Mouse (Mus musculus) hindbrain, embryonic 15.5 days (tissue): ENCODE measurements around the gene Tns1. TPM values are rescaled to one million over a fixed set of nuclear protein-coding genes. Genes with fewer than 3 reads are reported as not detected.
A peak's percentile ranks its signal among the peaks of the same experiment; 100 is the strongest.

Experiments
- ATAC-seq: fragments of 200-750 bp; cut with Nextera tagmentation; 2 replicates; pipeline ENCODE4 v1.8.0; 2017; ENCODE audit warnings: low read depth, moderate number of reproducible peaks, moderate TSS enrichment; ENCODE audit not compliant: low FRiP score
- H3K27ac ChIP-seq: fragments of 300-500 bp; sonication (generic); replicated peaks from 2 replicates; pipeline ENCODE4 v1.5.1; 2015; ENCODE audit warnings: mild to moderate bottlenecking, inconsistent platforms
- H3K27me3 ChIP-seq: fragments of 300-500 bp; sonication (generic); 2 replicates; pipeline ENCODE4 v1.6.1; 2015; ENCODE audit warnings: control low read depth, inconsistent platforms
- H3K36me3 ChIP-seq: fragments of 300-500 bp; sonication (generic); 2 replicates; pipeline ENCODE4 v1.6.1; 2015; ENCODE audit warnings: control low read depth, inconsistent platforms
- H3K4me1 ChIP-seq: fragments of 300-500 bp; sonication (generic); replicated peaks from 2 replicates; pipeline ENCODE4 v1.6.1; 2015; ENCODE audit warnings: control low read depth, inconsistent platforms
- H3K4me2 ChIP-seq: fragments of 300-500 bp; sonication (generic); 2 replicates; pipeline ENCODE4 v1.6.1; 2015; ENCODE audit warnings: moderate library complexity, mild to moderate bottlenecking, inconsistent platforms
- H3K4me3 ChIP-seq: fragments of 300-500 bp; sonication (generic); 2 replicates; pipeline ENCODE4 v1.5.1; 2015; ENCODE audit warnings: mild to moderate bottlenecking, inconsistent platforms
- H3K9ac ChIP-seq: fragments of 300-500 bp; sonication (generic); 2 replicates; pipeline ENCODE4 v1.6.1; 2015; ENCODE audit warnings: inconsistent platforms
- H3K9me3 ChIP-seq: fragments of 300-500 bp; sonication (generic); 2 replicates; pipeline ENCODE4 v1.6.1; 2016; ENCODE audit warnings: control low read depth, inconsistent platforms
- WGBS: fragments of 180-500 bp; shearing (Covaris S2); methylation state at CpG from one replicate; pipeline ENCODE4 v1.1.7; 2015; 5-methylcytosine and 5-hydroxymethylcytosine counted together
- polyA plus RNA-seq: library from polyadenylated mRNA; unstranded; fragments of >200 nt; fragmentation: Nextera tagmentation; extraction: Ambion mirVana; gene quantifications from 2 replicates; pipeline ENCODE4 v1.2.1, GENCODE M21; 2015

Tns1 gene
- polyA plus RNA-seq, 1 experiment from 2014 or later: 13.5 TPM

- Histone ChIP-seq H3K4me2 (no peak overlapping the region), H3K9me3 (no peaks in the 10 kb centered on the region), H3K4me3 (no peak overlapping the region), H3K27ac (no peak overlapping the region), H3K27me3 (no peaks in the 10 kb centered on the region), H3K4me1 (no peaks in the 10 kb centered on the region), H3K36me3 (no peaks in the 10 kb centered on the region), H3K9ac (no peak overlapping the region)
- no peak for ATAC-seq
- 87% methylated on average over 14 of the region's 14 CpGs for WGBS
Observed at GRCm38 (mm10) chr1:74013296-74014031, 110.8 kb downstream of the Tns1 start.

DNA sequence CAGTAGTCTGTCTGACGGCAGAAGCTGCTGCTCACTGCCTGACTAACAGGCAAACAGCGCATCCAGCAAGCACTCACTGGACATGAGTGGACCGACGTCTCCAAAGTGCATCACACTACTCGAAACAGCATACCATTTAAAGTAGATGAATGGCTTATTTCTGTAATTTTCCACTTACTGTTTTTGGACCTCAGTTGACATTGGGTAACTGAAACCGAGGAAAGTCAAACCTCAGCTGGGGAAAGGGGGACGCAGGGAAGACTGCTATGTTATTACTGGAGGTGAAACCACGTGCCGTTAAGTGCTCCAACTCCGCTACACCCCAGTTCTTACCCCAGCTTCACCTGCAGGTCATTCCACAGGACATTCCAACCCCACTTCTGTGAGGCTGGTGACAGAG, 111.5 kb downstream of the Tns1 start:
- WGBS: 92% methylated on average over 10 of the region's 10 CpGs
- H3K27ac ChIP-seq: no peak overlapping the region

GRCm38 (mm10) chr1:74009495-74009894, 114.8 kb downstream of the Tns1 start:
- WGBS: 82% methylated on average over 3 of the region's 3 CpGs
- ATAC-seq: no peak
- Histone ChIP-seq H3K36me3 (no peaks in the 10 kb centered on the region), H3K27ac (no peak overlapping the region), H3K9ac (no peak overlapping the region), H3K27me3 (no peaks in the 10 kb centered on the region), H3K4me1 (no peaks in the 10 kb centered on the region), H3K4me3 (no peak overlapping the region), H3K4me2 (no peak overlapping the region), H3K9me3 (no peaks in the 10 kb centered on the region)

More for the DNA sequence above, 111.5 kb downstream of the Tns1 start:
- H3K9me3 ChIP-seq: no peaks in the 10 kb centered on the region
- no peak overlapping the region for H3K4me3 ChIP-seq
- no peak overlapping the region for H3K4me2 ChIP-seq
- H3K9ac ChIP-seq: no peak overlapping the region
- no peaks in the 10 kb centered on the region for H3K27me3 ChIP-seq
- H3K36me3 ChIP-seq: no peaks in the 10 kb centered on the region
- no peak for ATAC-seq
- no peaks in the 10 kb centered on the region for H3K4me1 ChIP-seq

GRCm38 (mm10) chr1:74008966-74009365, 115.3 kb downstream of the Tns1 start:
- Histone ChIP-seq H3K36me3 (no peaks in the 10 kb centered on the region), H3K27ac (no peak overlapping the region), H3K4me2 (no peak overlapping the region), H3K27me3 (no peaks in the 10 kb centered on the region), H3K4me1 (no peaks in the 10 kb centered on the region), H3K9me3 (no peaks in the 10 kb centered on the region), H3K9ac (no peak overlapping the region), H3K4me3 (no peak overlapping the region)
- no peak for ATAC-seq
- 93% methylated on average over 3 of the region's 3 CpGs for WGBS

DNA sequence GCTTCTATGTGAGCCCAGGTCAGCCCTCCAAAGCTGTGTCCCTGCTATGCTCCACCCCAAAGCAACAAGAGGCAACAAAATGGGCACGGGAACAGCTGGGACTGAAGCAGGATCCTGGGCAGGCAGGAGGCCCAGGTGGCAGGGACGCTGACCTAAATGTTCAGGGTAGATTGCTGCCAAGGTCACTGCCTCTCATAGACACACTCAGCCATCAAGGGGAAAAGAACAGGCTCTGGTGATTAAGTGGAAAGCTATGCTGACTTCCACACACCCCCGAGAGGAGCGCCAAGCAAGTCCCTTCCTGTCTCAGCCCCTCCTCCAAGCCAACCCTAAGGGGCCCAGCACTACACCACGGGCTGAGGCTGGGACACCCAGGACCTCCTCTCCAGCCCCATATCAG, 115.8 kb downstream of the Tns1 start:
- Histone ChIP-seq H3K27ac (no peak overlapping the region), H3K27me3 (no peaks in the 10 kb centered on the region), H3K36me3 (no peaks in the 10 kb centered on the region), H3K4me2 (no peak overlapping the region), H3K4me1 (no peaks in the 10 kb centered on the region), H3K9me3 (no peaks in the 10 kb centered on the region), H3K9ac (no peak overlapping the region), H3K4me3 (no peak overlapping the region)
- WGBS: 69% methylated on average over 5 of the region's 5 CpGs
- no peak for ATAC-seq

DNA sequence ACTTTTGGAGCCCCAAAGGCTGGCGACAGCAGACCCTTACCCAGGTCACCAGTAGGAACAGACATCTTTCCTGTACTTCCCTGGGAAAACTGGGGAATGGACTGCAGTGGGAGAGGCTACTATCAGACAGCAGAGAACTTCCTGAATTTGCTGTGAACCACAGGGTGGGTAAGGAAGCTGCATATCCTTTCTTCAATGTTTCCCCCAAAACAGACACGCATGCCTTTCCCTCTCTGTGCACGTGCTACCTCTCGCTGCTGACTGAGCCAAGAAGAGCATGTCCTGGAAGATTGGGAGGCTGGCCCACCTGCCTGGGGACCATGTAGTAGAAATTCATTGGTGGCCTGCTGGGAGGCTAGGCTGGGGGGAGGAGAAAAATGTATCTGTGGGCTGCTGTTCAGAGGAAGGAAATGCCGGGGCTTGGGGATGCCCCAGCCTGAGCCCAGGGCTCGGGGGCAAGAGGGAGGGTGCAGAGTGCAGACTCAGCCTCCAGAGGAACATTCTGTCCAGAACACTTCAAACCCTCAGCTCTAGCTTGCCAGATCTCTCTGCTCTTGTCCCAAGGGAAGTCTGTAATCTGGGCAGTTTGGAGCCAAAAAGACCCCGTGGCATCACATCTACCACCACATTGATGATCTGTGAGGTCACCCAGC, 116.7 kb downstream of the Tns1 start:
- no peaks in the 10 kb centered on the region for H3K9me3 ChIP-seq
- 73% methylated on average over 7 of the region's 7 CpGs for WGBS
- no peak for ATAC-seq
- H3K36me3 ChIP-seq: no peaks in the 10 kb centered on the region
- H3K27ac ChIP-seq: no peak overlapping the region
- H3K4me3 ChIP-seq: no peak overlapping the region
- H3K4me1 ChIP-seq: no peaks in the 10 kb centered on the region
- no peak overlapping the region for H3K9ac ChIP-seq
- H3K27me3 ChIP-seq: no peaks in the 10 kb centered on the region
- H3K4me2 ChIP-seq: no peak overlapping the region

- Histone ChIP-seq H3K36me3 (no peaks in the 10 kb centered on the region), H3K27me3 (no peaks in the 10 kb centered on the region), H3K4me2 (no peak overlapping the region), H3K4me3 (no peak overlapping the region), H3K9me3 (no peaks in the 10 kb centered on the region), H3K27ac (no peak overlapping the region), H3K9ac (no peak overlapping the region), H3K4me1 (0 out of 2 replicates have a peak, but pooled peaks cover 5% of the 10 kb centered on the region)
- ATAC-seq: no peak
- WGBS: 85% methylated on average over 3 of the region's 3 CpGs
Observed at GRCm38 (mm10) chr1:74005020-74005419, 119.2 kb downstream of the Tns1 start.

DNA sequence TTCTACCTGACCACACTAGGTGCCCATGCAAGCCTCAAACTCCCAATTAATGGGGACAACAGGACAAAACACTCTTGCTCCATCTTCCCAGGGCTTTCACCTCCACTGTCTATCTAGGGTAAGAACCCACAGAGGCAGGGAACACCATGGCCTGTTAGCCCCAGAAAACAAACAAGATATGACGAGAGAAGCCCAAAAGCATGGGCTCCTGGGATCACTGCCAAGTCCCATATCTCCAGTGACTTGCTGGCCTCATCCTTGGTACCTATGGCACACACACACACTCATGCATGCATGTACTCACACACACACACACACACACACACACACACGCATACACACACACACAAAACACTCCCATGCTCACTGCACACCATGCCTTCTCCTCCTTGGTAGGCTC, 120.5 kb downstream of the Tns1 start:
- Histone ChIP-seq H3K27ac (no peak overlapping the region), H3K9me3 (no peaks in the 10 kb centered on the region), H3K36me3 (no peaks in the 10 kb centered on the region), H3K4me3 (no peak overlapping the region), H3K9ac (no peak overlapping the region), H3K4me1 (peaks cover 7% of the 10 kb centered on the region; the same call in 1 of the 2 replicates), H3K27me3 (no peaks in the 10 kb centered on the region), H3K4me2 (no peak overlapping the region)
- ATAC-seq: no peak
- whole genome bisulfite sequencing: 66% methylated on average over 2 of the region's 2 CpGs

- Histone ChIP-seq H3K4me1 (peaks cover 13% of the 10 kb centered on the region; the same call in 1 of the 2 replicates), H3K36me3 (no peaks in the 10 kb centered on the region), H3K4me3 (no peak overlapping the region), H3K4me2 (no peak overlapping the region), H3K9ac (no peak overlapping the region), H3K27ac (no peak overlapping the region), H3K27me3 (no peaks in the 10 kb centered on the region), H3K9me3 (no peaks in the 10 kb centered on the region)
- ATAC-seq: no peak
- WGBS: 75% methylated on average over 10 of the region's 10 CpGs
Observed at GRCm38 (mm10) chr1:74001449-74001820, 122.8 kb downstream of the Tns1 start.

DNA sequence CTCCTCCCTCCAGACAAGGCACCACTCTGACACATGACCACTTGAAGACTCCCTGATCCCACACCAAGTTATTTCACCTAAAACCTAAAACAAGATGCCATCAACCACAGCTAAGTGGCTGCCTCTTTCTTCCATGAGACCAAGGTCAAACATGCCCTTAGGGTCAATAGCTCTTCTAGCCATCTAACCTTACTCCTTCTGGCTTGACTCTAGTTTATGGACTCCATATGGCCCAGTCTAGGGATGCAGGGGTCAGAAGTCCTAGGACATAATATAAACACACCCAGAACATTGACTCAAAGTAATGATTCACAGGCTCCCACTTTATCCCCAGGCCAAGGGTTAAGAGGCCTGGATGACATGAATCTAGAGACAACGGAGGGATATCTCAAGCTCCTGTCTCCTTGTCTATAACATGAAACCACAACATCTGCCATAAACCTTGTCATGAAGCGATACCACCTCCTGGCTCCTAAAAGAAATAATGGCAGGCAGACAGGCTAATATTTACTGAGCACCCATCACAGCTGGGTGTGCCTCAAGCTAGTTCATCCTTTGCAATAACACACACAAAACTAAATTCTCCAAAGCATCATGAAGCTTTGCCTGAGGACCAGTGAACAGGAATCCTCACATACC, 123.3 kb downstream of the Tns1 start:
- no peaks in the 10 kb centered on the region for H3K27me3 ChIP-seq
- H3K27ac ChIP-seq: no peak overlapping the region
- 91% methylated on average over 2 of the region's 2 CpGs for WGBS
- H3K9ac ChIP-seq: no peak overlapping the region
- no peak for ATAC-seq
- no peaks in the 10 kb centered on the region for H3K9me3 ChIP-seq
- H3K36me3 ChIP-seq: no peaks in the 10 kb centered on the region
- H3K4me1 ChIP-seq: peaks cover 13% of the 10 kb centered on the region; the same call in 1 of the 2 replicates
- no peak overlapping the region for H3K4me3 ChIP-seq
- no peak overlapping the region for H3K4me2 ChIP-seq

GRCm38 (mm10) chr1:74000191-74000651, 124.0 kb downstream of the Tns1 start:
- ATAC-seq: 0 out of 2 replicates have a peak, but pooled peaks have one; percentile 54
- Histone ChIP-seq H3K4me2 (no peak overlapping the region), H3K9me3 (no peaks in the 10 kb centered on the region), H3K9ac (no peak overlapping the region), H3K27me3 (no peaks in the 10 kb centered on the region), H3K36me3 (no peaks in the 10 kb centered on the region), H3K4me3 (no peak overlapping the region), H3K4me1 (peaks cover 13% of the 10 kb centered on the region; the same call in 1 of the 2 replicates), H3K27ac (peak overlapping the region; percentile 35; the same call in 1 of the 2 replicates)
- 18% methylated on average over 5 of the region's 5 CpGs for WGBS

GRCm38 (mm10) chr1:73999533-73999932, 124.7 kb downstream of the Tns1 start:
- WGBS: 84% methylated on average over 5 of the region's 5 CpGs
- peaks cover 13% of the 10 kb centered on the region; the same call in 1 of the 2 replicates for H3K4me1 ChIP-seq
- no peak overlapping the region for H3K4me2 ChIP-seq
- no peaks in the 10 kb centered on the region for H3K9me3 ChIP-seq
- no peak for ATAC-seq
- H3K27me3 ChIP-seq: no peaks in the 10 kb centered on the region
- H3K36me3 ChIP-seq: no peaks in the 10 kb centered on the region
- peak overlapping the region; percentile 35; the same call in 1 of the 2 replicates for H3K27ac ChIP-seq
- H3K9ac ChIP-seq: no peak overlapping the region
- H3K4me3 ChIP-seq: no peak overlapping the region
